Mouse (Mus musculus) limb, embryonic 10.5 days (tissue): ENCODE data around the gene Styx. TPM values are rescaled to one million over a fixed set of nuclear protein-coding genes. Genes with fewer than 3 reads are reported as not detected.
"Not testable (repeated sequence)": the region's sequence is repeated elsewhere in the genome, so short reads cannot be mapped to it uniquely, and the experiment has no call there.

Experiments
- DNase-seq: peaks from one replicate; pipeline ENCODE4 v3.0.0-alpha.2; 2017; ENCODE audit warnings: low spot score
- H3K27ac ChIP-seq: fragments of 300-500 bp; sonication (generic); 2 replicates; pipeline ENCODE4 v1.5.1; 2016; ENCODE audit warnings: mild to moderate bottlenecking
- H3K27me3 ChIP-seq: fragments of 300-500 bp; sonication (generic); 2 replicates; pipeline ENCODE4 v1.6.1; 2016; ENCODE audit warnings: low read depth, mild to moderate bottlenecking; ENCODE audit not compliant: poor library complexity, severe bottlenecking
- H3K36me3 ChIP-seq: fragments of 300-500 bp; sonication (generic); 2 replicates; pipeline ENCODE4 v1.6.1; 2016; ENCODE audit warnings: mild to moderate bottlenecking, moderate library complexity
- H3K4me1 ChIP-seq: fragments of 300-500 bp; sonication (generic); 2 replicates; pipeline ENCODE4 v1.6.1; 2016
- H3K4me3 ChIP-seq: fragments of 300-500 bp; sonication (generic); 2 replicates; pipeline ENCODE4 v1.5.1; 2016; ENCODE audit warnings: mild to moderate bottlenecking, moderate library complexity
- H3K9me3 ChIP-seq: fragments of 300-500 bp; sonication (generic); replicated peaks from 2 replicates; pipeline ENCODE4 v1.6.1; 2016; ENCODE audit warnings: mild to moderate bottlenecking
- WGBS: fragments of 180-500 bp; shearing (Covaris S2); methylation state at CpG from one replicate; pipeline ENCODE4 v1.1.7; 2016; 5-methylcytosine and 5-hydroxymethylcytosine counted together
- polyA plus RNA-seq: library from polyadenylated mRNA; unstranded; fragments of >200 nt; fragmentation: Nextera tagmentation; extraction: Ambion mirVana; gene quantifications from 2 replicates; pipeline ENCODE4 v1.2.1, GENCODE M21; 2016

Styx gene
- polyA plus RNA-seq, 1 experiment from 2014 or later = 46.9 TPM

GRCm38 (mm10) chr14:45382912-45383311, 32.0 kb downstream of the Styx start:
- Histone ChIP-seq H3K4me1 (peaks cover 13% of the 10 kb centered on the region), H3K4me3 (no peak overlapping the region), H3K27ac (no peak overlapping the region), H3K27me3 (no peaks in the 10 kb centered on the region), H3K9me3 (no peaks in the 10 kb centered on the region), H3K36me3 (peaks cover 65% of the 10 kb centered on the region)
- DNase-seq = no peak
- WGBS = 86% methylated on average over 4 of the region's 4 CpGs

GRCm38 (mm10) chr14:45385596-45385995, 34.7 kb downstream of the Styx start:
- Histone ChIP-seq H3K4me3 (no peak overlapping the region), H3K27me3 (no peaks in the 10 kb centered on the region), H3K36me3 (peaks cover 39% of the 10 kb centered on the region), H3K9me3 (no peaks in the 10 kb centered on the region), H3K4me1 (peaks cover 23% of the 10 kb centered on the region), H3K27ac (no peak overlapping the region)
- DNase-seq = no peak
- WGBS = 90% methylated on average over 2 of the region's 2 CpGs

DNA sequence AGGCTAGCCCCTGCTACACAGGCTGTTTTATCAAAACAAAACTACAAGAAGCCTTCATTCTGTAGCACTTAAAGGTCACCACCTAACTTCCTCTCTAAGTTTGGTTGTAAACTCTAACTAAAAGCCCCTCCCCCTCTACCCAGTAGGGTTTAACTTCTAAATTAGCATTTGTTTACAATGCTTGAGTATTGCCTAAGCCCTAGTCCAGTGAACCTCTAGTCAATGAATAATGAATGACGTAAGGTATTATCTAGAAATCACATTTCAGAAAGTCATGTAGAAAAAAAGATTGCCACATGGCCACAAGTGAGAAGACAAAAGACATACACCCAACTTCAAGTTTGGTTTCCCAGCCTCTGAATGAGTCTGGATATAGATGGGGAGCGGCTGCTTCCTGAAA, 36.6 kb downstream of the Styx start:
- DNase-seq = no peak
- no peaks in the 10 kb centered on the region for H3K27me3 ChIP-seq
- peak overlapping the region; percentile 92; the same call in 1 of the 2 replicates for H3K27ac ChIP-seq
- 24% methylated on average over 2 of the region's 2 CpGs for whole genome bisulfite sequencing
- peaks cover 20% of the 10 kb centered on the region for H3K36me3 ChIP-seq
- H3K9me3 ChIP-seq = no peaks in the 10 kb centered on the region
- H3K4me1 ChIP-seq = peaks cover 23% of the 10 kb centered on the region
- peak overlapping the region; percentile 80 for H3K4me3 ChIP-seq

DNA sequence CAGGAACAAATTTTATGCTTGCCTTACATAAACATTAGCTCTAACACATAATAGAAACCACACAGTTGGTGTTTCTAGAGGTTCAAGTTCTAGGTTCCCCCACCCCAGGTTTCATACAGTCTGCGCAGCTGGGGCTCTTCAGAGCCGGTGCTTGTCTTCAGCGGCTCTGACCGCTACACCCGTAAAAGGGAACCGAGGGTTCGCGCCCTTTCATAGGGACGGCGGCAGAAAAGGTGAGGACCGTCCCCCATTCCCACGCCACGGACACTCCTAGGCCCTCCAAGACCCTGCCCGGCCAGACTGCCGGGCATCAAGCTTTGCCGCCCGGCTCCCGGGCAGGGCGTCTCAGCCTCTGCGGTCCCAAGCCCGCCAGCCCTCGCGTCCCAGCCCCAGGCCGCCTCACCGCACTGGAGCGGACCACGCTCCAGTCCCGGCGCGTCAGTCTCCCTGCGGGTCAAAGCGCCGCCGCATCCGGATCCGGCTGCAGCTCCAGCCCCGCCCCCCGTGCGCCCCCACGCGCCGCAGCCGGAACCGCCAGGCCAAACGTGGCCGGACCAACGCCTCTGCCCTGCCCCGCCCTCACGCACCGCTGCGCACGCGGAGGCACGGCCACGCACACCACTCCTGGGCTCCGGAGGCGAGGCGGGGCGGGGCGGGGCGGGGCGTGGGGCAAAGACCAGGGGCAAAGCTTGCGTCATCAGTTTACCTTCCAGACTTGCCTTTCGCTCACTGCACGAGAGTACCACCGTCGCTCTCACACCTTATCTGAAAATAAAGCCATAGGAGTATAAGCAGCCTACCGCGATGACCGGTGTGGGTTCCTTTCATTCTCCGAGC, 37.7 kb downstream of the Styx start:
- Histone ChIP-seq H3K4me3 (peak overlapping the region; percentile 80), H3K27ac (peak overlapping the region; percentile 92), H3K9me3 (no peaks in the 10 kb centered on the region), H3K4me1 (peaks cover 23% of the 10 kb centered on the region), H3K27me3 (no peaks in the 10 kb centered on the region), H3K36me3 (peaks cover 9% of the 10 kb centered on the region)
- WGBS = under 1% methylated on average over 71 of the region's 71 CpGs
- peak; percentile 94 for DNase-seq

DNA sequence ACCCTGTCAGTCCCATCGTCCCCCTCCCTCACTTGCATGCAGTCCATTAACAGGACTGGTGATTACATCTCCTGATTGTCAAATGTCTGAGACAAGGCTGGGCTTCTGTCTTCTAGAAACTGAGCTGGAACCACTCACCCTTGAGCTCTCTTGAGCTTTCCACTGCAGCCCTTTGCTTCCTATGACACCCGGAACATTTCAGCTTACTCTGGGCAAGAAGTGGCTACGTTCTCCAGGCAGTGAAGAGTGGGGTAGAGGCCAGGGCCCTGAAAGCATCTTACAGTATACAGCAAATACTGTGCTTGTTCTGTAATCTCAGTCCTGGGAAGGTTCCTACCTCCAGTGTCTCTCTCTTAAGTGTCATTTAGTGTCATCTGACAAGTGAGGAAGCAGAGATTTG, 38.3 kb downstream of the Styx start:
- peak overlapping the region; percentile 80 for H3K4me3 ChIP-seq
- H3K27ac ChIP-seq = peak overlapping the region; percentile 92
- WGBS = 28% methylated on average over 3 of the region's 3 CpGs
- no peak for DNase-seq
- H3K9me3 ChIP-seq = no peaks in the 10 kb centered on the region
- peaks cover 23% of the 10 kb centered on the region for H3K4me1 ChIP-seq
- H3K36me3 ChIP-seq = peaks cover 3% of the 10 kb centered on the region; the same call in 1 of the 2 replicates
- H3K27me3 ChIP-seq = no peaks in the 10 kb centered on the region

- no peak overlapping the region for H3K27ac ChIP-seq
- WGBS = 78% methylated on average over 3 of the region's 3 CpGs
- H3K9me3 ChIP-seq = no peaks in the 10 kb centered on the region
- no peak overlapping the region for H3K4me3 ChIP-seq
- H3K27me3 ChIP-seq = no peaks in the 10 kb centered on the region
- H3K36me3 ChIP-seq = no peaks in the 10 kb centered on the region
- DNase-seq = no peak
- H3K4me1 ChIP-seq = no peaks in the 10 kb centered on the region
Observed at GRCm38 (mm10) chr14:45399836-45400235, 48.9 kb downstream of the Styx start.

GRCm38 (mm10) chr14:45403651-45404050, 52.8 kb downstream of the Styx start:
- H3K9me3 ChIP-seq = no peaks in the 10 kb centered on the region
- H3K4me3 ChIP-seq = no peak overlapping the region
- H3K27me3 ChIP-seq = no peaks in the 10 kb centered on the region
- DNase-seq = no peak
- WGBS = 86% methylated on average over 7 of the region's 7 CpGs
- no peaks in the 10 kb centered on the region for H3K36me3 ChIP-seq
- H3K27ac ChIP-seq = no peak overlapping the region
- H3K4me1 ChIP-seq = no peaks in the 10 kb centered on the region

GRCm38 (mm10) chr14:45404813-45405212, 53.9 kb downstream of the Styx start, which contains the start of gene Gnpnat1:
TSS of gene Gnpnat1 (minus strand) at chr14:45404913.
- 87% methylated on average over 2 of the region's 3 CpGs for WGBS
- not testable (repeated sequence) for H3K36me3 ChIP-seq, H3K27ac ChIP-seq, H3K9me3 ChIP-seq, DNase-seq, H3K27me3 ChIP-seq, H3K4me3 ChIP-seq, H3K4me1 ChIP-seq

GRCm38 (mm10) chr14:45416265-45416664, 65.4 kb downstream of the Styx start:
- Histone ChIP-seq H3K27me3 (no peaks in the 10 kb centered on the region), H3K9me3 (no peaks in the 10 kb centered on the region), H3K27ac (no peak overlapping the region), H3K36me3 (no peaks in the 10 kb centered on the region), H3K4me1 (no peaks in the 10 kb centered on the region), H3K4me3 (no peak overlapping the region)
- DNase-seq = no peak
- 93% methylated on average over 4 of the region's 4 CpGs for WGBS

DNA sequence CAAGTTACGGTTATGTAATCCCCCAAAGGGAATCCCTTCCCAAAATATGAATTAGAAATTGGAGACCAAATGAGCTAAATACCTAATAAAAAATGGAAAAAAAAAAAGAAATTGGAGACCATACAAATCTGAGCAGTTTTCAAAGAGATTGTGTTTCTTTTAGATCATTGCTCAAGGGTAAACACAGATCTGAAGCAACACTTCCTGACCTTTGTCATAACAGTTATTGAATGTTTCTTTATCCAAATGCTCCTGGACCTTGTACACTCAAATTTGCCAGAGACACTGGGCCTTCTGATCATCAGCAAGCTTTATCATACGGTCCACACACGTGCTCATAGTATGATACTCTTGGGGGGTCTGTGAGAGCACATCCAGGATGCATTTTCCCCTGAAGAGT, 67.7 kb downstream of the Styx start:
- H3K36me3 ChIP-seq = no peaks in the 10 kb centered on the region
- WGBS = 87% methylated on average over 3 of the region's 3 CpGs
- no peak overlapping the region for H3K4me3 ChIP-seq
- no peaks in the 10 kb centered on the region for H3K27me3 ChIP-seq
- no peak for DNase-seq
- no peak overlapping the region for H3K27ac ChIP-seq
- no peaks in the 10 kb centered on the region for H3K9me3 ChIP-seq
- no peaks in the 10 kb centered on the region for H3K4me1 ChIP-seq

DNA sequence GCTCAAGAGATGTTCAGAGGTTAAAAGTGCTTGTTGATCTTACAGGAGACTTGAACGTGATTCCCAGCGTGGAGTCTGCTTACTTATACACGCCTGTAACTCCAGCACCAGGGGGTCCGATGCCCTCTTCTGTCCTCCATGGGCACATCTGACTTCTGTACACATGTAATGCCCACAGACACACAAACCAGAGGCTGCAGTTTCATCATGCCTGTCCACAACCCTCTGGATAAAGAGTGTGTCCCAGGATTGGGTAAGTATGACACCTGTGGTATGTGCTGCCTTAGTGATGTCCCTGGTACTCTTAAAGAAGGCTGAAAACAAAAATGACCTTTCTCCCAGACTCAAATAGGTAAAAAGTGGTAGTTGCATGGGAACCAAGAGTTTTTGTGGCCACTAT, 68.4 kb downstream of the Styx start:
- H3K4me3 ChIP-seq = no peak overlapping the region
- H3K4me1 ChIP-seq = no peaks in the 10 kb centered on the region
- no peaks in the 10 kb centered on the region for H3K27me3 ChIP-seq
- H3K36me3 ChIP-seq = no peaks in the 10 kb centered on the region
- no peak overlapping the region for H3K27ac ChIP-seq
- DNase-seq = no peak
- H3K9me3 ChIP-seq = no peaks in the 10 kb centered on the region
- 89% methylated on average over 4 of the region's 4 CpGs for WGBS

- Histone ChIP-seq H3K27me3 (no peaks in the 10 kb centered on the region), H3K4me3 (no peak overlapping the region), H3K4me1 (no peaks in the 10 kb centered on the region), H3K27ac (no peak overlapping the region), H3K9me3 (0 out of 2 replicates have a peak, but pooled peaks cover 3% of the 10 kb centered on the region), H3K36me3 (no peaks in the 10 kb centered on the region)
- no peak for DNase-seq
- 74% methylated on average over 4 of the region's 4 CpGs for WGBS
Observed at GRCm38 (mm10) chr14:45422371-45422770, 71.5 kb downstream of the Styx start.

GRCm38 (mm10) chr14:45423220-45423619, 72.3 kb downstream of the Styx start:
- WGBS = 11% methylated on average over 5 of the region's 5 CpGs
- no peak for DNase-seq
- no peak overlapping the region for H3K27ac ChIP-seq
- H3K4me3 ChIP-seq = no peak overlapping the region
- H3K36me3 ChIP-seq = no peaks in the 10 kb centered on the region
- H3K27me3 ChIP-seq = no peaks in the 10 kb centered on the region
- H3K4me1 ChIP-seq = no peaks in the 10 kb centered on the region
- 0 out of 2 replicates have a peak, but pooled peaks cover 3% of the 10 kb centered on the region for H3K9me3 ChIP-seq
